26 mouse cellular contexts compared by ENCODE assay signal in genomic region chr17:59369624-59370541, GRCm38 (mm10).
A peak's percentile ranks its signal among the peaks of the same experiment; 100 is the strongest.
DNase-seq lines count a peak whose midpoint lies in the region; ATAC-seq and TF ChIP-seq lines count a peak whose summit lies in the region.
"Had no signal": no experiment of that assay in that cellular context is flagged by ENCODE, and none has a peak within 500 bp of the region (broad histone marks: within the 10 kb centered on the region; RNA-seq: fewer than 3 reads in every experiment).

No protein-coding gene starts in this region.

- no peak for TF ChIP-seq POLR2A in brain, embryonic 14.5 days (IDR thresholded peaks at IDR 0.05; ENCODE audit: borderline replicate concordance, extremely low read depth, insufficient read depth, insufficient read length, poor library complexity, severe bottlenecking)

- no peak overlapping the region for H3K4me2 ChIP-seq in forebrain, embryonic 15.5 days (replicated peaks)
- H3K4me2 ChIP-seq in forebrain, embryonic 11.5 days (ENCODE audit: low read depth, low read length, severe bottlenecking): no peak overlapping the region
- H3K4me2 ChIP-seq in kidney, embryonic 16.5 days (replicated peaks; ENCODE audit: low read depth, low read length): no peak overlapping the region
- no peak overlapping the region for H3K4me2 ChIP-seq in kidney, embryonic 15.5 days
- no peak overlapping the region for H3K4me2 ChIP-seq in stomach, embryonic 16.5 days (ENCODE audit: low read depth, low read length)
- H3K4me2 ChIP-seq: embryonic facial prominence, embryonic 13.5 days; heart, embryonic 12.5 days; lung, embryonic 14.5 days; neural tube, embryonic 12.5 days had no signal

- no peak for TF ChIP-seq CTCF in brain, embryonic 14.5 days (IDR thresholded peaks at IDR 0.05; ENCODE audit: borderline replicate concordance, extremely low read depth, insufficient read depth, insufficient read length)

- 69% methylated on average over 7 of the region's 7 CpGs for WGBS in forebrain, embryonic 15.5 days
- 89% methylated on average over 7 of the region's 7 CpGs for WGBS in forebrain, embryonic 11.5 days
- WGBS in kidney, embryonic 16.5 days: 80% methylated on average over 7 of the region's 7 CpGs
- 77% methylated on average over 7 of the region's 7 CpGs for WGBS in kidney, embryonic 15.5 days
- 65% methylated on average over 7 of the region's 7 CpGs for WGBS in stomach, embryonic 16.5 days

- no peak for DNase-seq in forebrain, embryonic 11.5 days (ENCODE audit: low spot score)
- peak; percentile 25 for DNase-seq in brain, embryonic 14.5 days (ENCODE audit: low read depth)
- DNase-seq in thymus, adult 18-20 months: no peak
- DNase-seq: adrenal gland, postnatal 25 days; cerebellum, adult 11 months; cerebellum, adult 9-11 months; gastrocnemius, postnatal 14 days; heart, adult 11 months; heart, postnatal 10 days; kidney, postnatal 4 days; lung, embryonic 14.5 days; midbrain, embryonic 14.5 days; right cerebral cortex, postnatal 14 days; spleen, adult 18-20 months had no signal

- no peak overlapping the region for H3K4me3 ChIP-seq in forebrain, embryonic 15.5 days
- no peak overlapping the region for H3K4me3 ChIP-seq in forebrain, embryonic 11.5 days (ENCODE audit: low read depth, low read length)
- no peak overlapping the region for H3K4me3 ChIP-seq in kidney, embryonic 16.5 days (ENCODE audit: low read length)
- no peak overlapping the region for H3K4me3 ChIP-seq in kidney, embryonic 15.5 days (replicated peaks)
- H3K4me3 ChIP-seq in stomach, embryonic 16.5 days (replicated peaks; ENCODE audit: low read length): no peak overlapping the region
- H3K4me3 ChIP-seq: embryonic facial prominence, embryonic 13.5 days; erythroblast, embryonic 14.5 days; heart, embryonic 12.5 days; hindbrain, embryonic 10.5 days; neural tube, embryonic 12.5 days had no signal

- no peak overlapping the region for H3K27ac ChIP-seq in forebrain, embryonic 15.5 days (replicated peaks)
- no peak overlapping the region for H3K27ac ChIP-seq in forebrain, embryonic 11.5 days (ENCODE audit: low read depth, low read length)
- no peak overlapping the region for H3K27ac ChIP-seq in kidney, embryonic 16.5 days (ENCODE audit: low read length)
- H3K27ac ChIP-seq in kidney, embryonic 15.5 days: no peak overlapping the region
- H3K27ac ChIP-seq in stomach, embryonic 16.5 days (ENCODE audit: low read length): no peak overlapping the region
- H3K27ac ChIP-seq: embryonic facial prominence, embryonic 13.5 days; hindbrain, embryonic 10.5 days; liver, embryonic 14.5 days; neural tube, embryonic 12.5 days had no signal

- H3K27me3 ChIP-seq in forebrain, embryonic 15.5 days: no peaks in the 10 kb centered on the region
- H3K27me3 ChIP-seq in forebrain, embryonic 11.5 days (ENCODE audit: control insufficient read depth, insufficient read depth, low read length): no peaks in the 10 kb centered on the region
- no peaks in the 10 kb centered on the region for H3K27me3 ChIP-seq in kidney, embryonic 16.5 days (ENCODE audit: insufficient read depth, low read length)
- no peaks in the 10 kb centered on the region for H3K27me3 ChIP-seq in kidney, embryonic 15.5 days
- no peaks in the 10 kb centered on the region for H3K27me3 ChIP-seq in stomach, embryonic 16.5 days (ENCODE audit: control insufficient read depth, insufficient read depth, low read length)
- H3K27me3 ChIP-seq: embryonic facial prominence, embryonic 13.5 days; heart, embryonic 12.5 days; neural tube, embryonic 12.5 days had no signal

- H3K36me3 ChIP-seq in forebrain, embryonic 15.5 days: no peaks in the 10 kb centered on the region
- H3K36me3 ChIP-seq in forebrain, embryonic 11.5 days (ENCODE audit: control insufficient read depth, insufficient read depth, low read length): no peaks in the 10 kb centered on the region
- H3K36me3 ChIP-seq in kidney, embryonic 16.5 days (ENCODE audit: insufficient read depth, low read length): no peaks in the 10 kb centered on the region
- no peaks in the 10 kb centered on the region for H3K36me3 ChIP-seq in kidney, embryonic 15.5 days
- no peaks in the 10 kb centered on the region for H3K36me3 ChIP-seq in stomach, embryonic 16.5 days (ENCODE audit: control insufficient read depth, insufficient read depth, low read length)
- H3K36me3 ChIP-seq: embryonic facial prominence, embryonic 13.5 days; heart, embryonic 12.5 days; hindbrain, embryonic 10.5 days; neural tube, embryonic 12.5 days had no signal

- H3K9me3 ChIP-seq in forebrain, embryonic 15.5 days: no peaks in the 10 kb centered on the region
- no peaks in the 10 kb centered on the region for H3K9me3 ChIP-seq in forebrain, embryonic 11.5 days (ENCODE audit: control insufficient read depth, low read length)
- H3K9me3 ChIP-seq in kidney, embryonic 16.5 days (ENCODE audit: low read length): no peaks in the 10 kb centered on the region
- no peaks in the 10 kb centered on the region for H3K9me3 ChIP-seq in kidney, embryonic 15.5 days (replicated peaks)
- H3K9me3 ChIP-seq in stomach, embryonic 16.5 days (replicated peaks; ENCODE audit: control insufficient read depth, low read length): no peaks in the 10 kb centered on the region
- H3K9me3 ChIP-seq: embryonic facial prominence, embryonic 13.5 days; heart, embryonic 12.5 days; hindbrain, embryonic 10.5 days; neural tube, embryonic 12.5 days had no signal

- 0 out of 2 replicates have a peak, but pooled peaks cover 3% of the 10 kb centered on the region for H3K4me1 ChIP-seq in forebrain, embryonic 15.5 days
- H3K4me1 ChIP-seq in forebrain, embryonic 11.5 days (replicated peaks; ENCODE audit: control insufficient read depth, insufficient read depth, low read length): no peaks in the 10 kb centered on the region
- H3K4me1 ChIP-seq in kidney, embryonic 16.5 days (ENCODE audit: insufficient read depth, low read length): 0 out of 2 replicates have a peak, but pooled peaks cover 3% of the 10 kb centered on the region
- no peaks in the 10 kb centered on the region for H3K4me1 ChIP-seq in kidney, embryonic 15.5 days
- H3K4me1 ChIP-seq in stomach, embryonic 16.5 days (ENCODE audit: control insufficient read depth, insufficient read depth, low read length): no peaks in the 10 kb centered on the region
- H3K4me1 ChIP-seq: embryonic facial prominence, embryonic 13.5 days; heart, embryonic 12.5 days; hindbrain, embryonic 10.5 days; neural tube, embryonic 12.5 days had no signal

- ATAC-seq in forebrain, embryonic 15.5 days (replicated peaks): peak; percentile 66; the same call in 1 of the 2 replicates
- ATAC-seq in forebrain, embryonic 11.5 days (replicated peaks; ENCODE audit: low FRiP score): no peak
- peak; percentile 57; the same call in 1 of the 2 replicates for ATAC-seq in kidney, embryonic 16.5 days (ENCODE audit: low FRiP score, low TSS enrichment)
- ATAC-seq in kidney, embryonic 15.5 days (replicated peaks; ENCODE audit: low FRiP score): no peak
- peak; percentile 44 for ATAC-seq in stomach, embryonic 16.5 days (ENCODE audit: insufficient read depth, low FRiP score)
- ATAC-seq: CD4-positive, CD25-positive, alpha-beta regulatory T cell, adult 4 months; inflammation-experienced regulatory T-cells, adult 6 months had no signal

- no peak overlapping the region for H3K9ac ChIP-seq in forebrain, embryonic 15.5 days (replicated peaks)
- no peak overlapping the region for H3K9ac ChIP-seq in forebrain, embryonic 11.5 days (ENCODE audit: low read length)
- no peak overlapping the region for H3K9ac ChIP-seq in kidney, embryonic 16.5 days (replicated peaks; ENCODE audit: low read length)
- no peak overlapping the region for H3K9ac ChIP-seq in kidney, embryonic 15.5 days
- no peak overlapping the region for H3K9ac ChIP-seq in stomach, embryonic 16.5 days (ENCODE audit: low read length)
- H3K9ac ChIP-seq: embryonic facial prominence, embryonic 13.5 days; heart, embryonic 12.5 days; liver, embryonic 14.5 days; lung, embryonic 14.5 days; neural tube, embryonic 12.5 days had no signal

Comparison
In these comparisons a context has a peak if more than half of its experiments do, and no peak if none do; other contexts are left out.
1. ATAC-seq: peak in forebrain, embryonic 15.5 days (single experiment), kidney, embryonic 16.5 days (single experiment) and stomach, embryonic 16.5 days (single experiment); none in forebrain, embryonic 11.5 days (single experiment) and kidney, embryonic 15.5 days (single experiment).